Mouse (Mus musculus): ENCODE measurements around the gene Cacna1b.

GRCm38 (mm10) chr2:24556347-24556746 is 206.6 kb downstream of the Cacna1b start:
- TF ChIP-seq CTCF (IDR thresholded peaks at IDR 0.05; ENCODE audit: low read depth, low read length) (no peak), GATA2 (IDR thresholded peaks at IDR 0.05; ENCODE audit: borderline replicate concordance, low read depth, low read length) (no peak)
